26 mouse cellular contexts compared by ENCODE assay signal in the genomic region with DNA sequence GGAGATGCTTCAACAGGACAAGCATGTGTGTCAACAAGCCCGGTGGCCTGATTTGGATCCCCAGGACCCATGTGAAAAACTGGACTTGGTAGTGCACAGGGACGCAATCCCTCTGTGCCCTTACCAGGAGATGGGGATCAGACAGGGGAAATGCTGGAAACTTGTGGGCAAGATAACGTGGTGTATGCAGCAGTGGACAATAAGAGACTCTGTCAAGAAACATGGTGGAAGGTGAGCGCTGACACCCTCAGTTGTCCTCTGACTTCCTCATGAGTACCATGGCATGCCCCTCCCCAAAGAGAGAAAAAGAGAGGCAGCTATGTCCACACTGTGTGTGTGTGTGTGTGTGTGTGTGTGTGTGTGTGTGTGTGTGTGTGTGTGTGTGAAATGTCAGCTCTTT. TPM values are rescaled to one million over a fixed set of nuclear protein-coding genes. Genes with fewer than 3 reads are reported as not detected.
"Had no signal": no experiment of that assay in that cellular context is flagged by ENCODE, and none has a peak within 500 bp of the region (broad histone marks: within the 10 kb centered on the region; RNA-seq: fewer than 3 reads in every experiment).

No protein-coding gene starts in this region.

- H3K27ac ChIP-seq: liver, embryonic 14.5 days; midbrain, embryonic 10.5 days; midbrain, embryonic 13.5 days; midbrain, embryonic 15.5 days; neural tube, embryonic 13.5 days; neural tube, embryonic 15.5 days had no signal

- H3K27me3 ChIP-seq: midbrain, embryonic 13.5 days; midbrain, embryonic 15.5 days; neural tube, embryonic 13.5 days; neural tube, embryonic 15.5 days had no signal

- ATAC-seq: midbrain, embryonic 13.5 days; midbrain, embryonic 15.5 days had no signal

- DNase-seq: lung, adult 18-20 months; lung, embryonic 14.5 days; lung, postnatal 10 days; lung, postnatal 4 days; retina, postnatal 1 day; right cerebral cortex, adult 18-20 months; right cerebral cortex, postnatal 25 days; right cerebral cortex, postnatal 4 days; spleen, adult 18-20 months; thymus, adult 18-20 months; thymus, postnatal 14 days; thymus, postnatal 36 days had no signal

- H3K9me3 ChIP-seq: midbrain, embryonic 10.5 days; midbrain, embryonic 13.5 days; midbrain, embryonic 15.5 days; neural tube, embryonic 13.5 days; neural tube, embryonic 15.5 days had no signal

- H3K36me3 ChIP-seq: midbrain, embryonic 10.5 days; midbrain, embryonic 13.5 days; midbrain, embryonic 15.5 days; neural tube, embryonic 13.5 days; neural tube, embryonic 15.5 days had no signal

- H3K4me3 ChIP-seq: midbrain, embryonic 10.5 days; midbrain, embryonic 13.5 days; midbrain, embryonic 15.5 days; myocyte; neural tube, embryonic 13.5 days; neural tube, embryonic 15.5 days had no signal

RNA-seq across cellular contexts. Expression of gene March10, which starts 14.4 kb away (rescaled TPM):
- total RNA-seq: megakaryocyte-erythroid progenitor cell, adult 5-6 weeks had no signal
- polyA plus RNA-seq: liver, embryonic 14.5 days; liver, embryonic 16.5 days; lung, embryonic 14.5 days; midbrain, embryonic 10.5 days; neural tube, embryonic 11.5 days; neural tube, embryonic 13.5 days; small intestine, adult 2 months; stomach, embryonic 14.5 days; stomach, embryonic 16.5 days; thymus, postnatal 0 days had no signal
